Mouse (Mus musculus) cerebellum, adult 2 months (tissue): Measurements from ENCODE around the gene Fam57b. TPM values are rescaled to one million over a fixed set of nuclear protein-coding genes. Genes with fewer than 3 reads are reported as not detected.

Source experiments
- DNase-seq, 2 experiments: peaks; one replicate each; pipeline ENCODE4 v3.0.0; 2021
- H3K27ac ChIP-seq: fragments of 200-500 bp; 2 replicates; pipeline ENCODE4 v1.5.1; 2012; ENCODE audit warnings: low read length, control low read depth, inconsistent platforms; ENCODE audit not compliant: insufficient read depth
- H3K27me3 ChIP-seq: fragments of 200-500 bp; 2 replicates; pipeline ENCODE4 v1.6.1; 2012; ENCODE audit warnings: inconsistent platforms, mild to moderate bottlenecking, low read length, moderate library complexity; ENCODE audit not compliant: control insufficient read depth, insufficient read depth
- H3K4me1 ChIP-seq: fragments of 200-500 bp; 2 replicates; pipeline ENCODE4 v1.6.1; 2011; ENCODE audit warnings: low read length; ENCODE audit not compliant: control insufficient read depth, insufficient read depth
- H3K4me3 ChIP-seq: fragments of 200-500 bp; replicated peaks from 2 replicates; pipeline ENCODE3; 2011; ENCODE audit warnings: mild to moderate bottlenecking, low read depth, low read length, control low read depth; ENCODE audit not compliant: insufficient read depth
- CTCF ChIP-seq: fragments of 200-500 bp; IDR thresholded peaks from 2 replicates; pipeline ENCODE4 v1.5.1; 2011; ENCODE audit warnings: low read depth, mild to moderate bottlenecking, control low read depth, low read length, moderate library complexity, borderline replicate concordance; ENCODE audit not compliant: insufficient read depth
- POLR2A ChIP-seq: fragments of 200-500 bp; IDR thresholded peaks from 2 replicates; pipeline ENCODE4 v1.6.1; 2011; ENCODE audit warnings: low read length, control low read depth, borderline replicate concordance; ENCODE audit not compliant: insufficient read depth
- WGBS: fragments of 180-500 bp; shearing (Covaris S2); methylation state at CpG from one replicate; pipeline ENCODE4 v1.1.7; 2018; 5-methylcytosine and 5-hydroxymethylcytosine counted together
- polyA plus RNA-seq: library from polyadenylated mRNA; depleted of rRNA; stranded (reverse); fragments of >200 nt; gene quantifications from 2 replicates; pipeline ENCODE4 v1.2.3, GENCODE M21; 2012; rRNA removed

Fam57b gene
- polyA plus RNA-seq, 1 experiment, result 196 TPM

GRCm38 (mm10) chr7:126863791-126864190 lies 66.3 kb downstream of the Fam57b start:
- no peak overlapping the region for H3K4me3 ChIP-seq
- no peak for DNase-seq
- 46% methylated on average over 6 of the region's 6 CpGs for WGBS
- no peaks in the 10 kb centered on the region for H3K27me3 ChIP-seq
- H3K27ac ChIP-seq, result no peak overlapping the region
- no peak for TF ChIP-seq CTCF
- no peak for TF ChIP-seq POLR2A
- H3K4me1 ChIP-seq, result peaks cover 11% of the 10 kb centered on the region; the same call in 1 of the 2 replicates

GRCm38 (mm10) chr7:126867534-126867933 lies 70.1 kb downstream of the Fam57b start:
- H3K4me1 ChIP-seq, result peaks cover 11% of the 10 kb centered on the region; the same call in 1 of the 2 replicates
- DNase-seq, result no peak
- H3K4me3 ChIP-seq, result no peak overlapping the region
- H3K27ac ChIP-seq, result no peak overlapping the region
- TF ChIP-seq CTCF (no peak), POLR2A (no peak)
- WGBS, result 88% methylated on average over 2 of the region's 2 CpGs
- no peaks in the 10 kb centered on the region for H3K27me3 ChIP-seq

- H3K4me1 ChIP-seq, result peaks cover 9% of the 10 kb centered on the region; the same call in 1 of the 2 replicates
- H3K27ac ChIP-seq, result no peak overlapping the region
- no peak for DNase-seq
- TF ChIP-seq POLR2A (no peak), CTCF (no peak)
- H3K4me3 ChIP-seq, result no peak overlapping the region
- no peaks in the 10 kb centered on the region for H3K27me3 ChIP-seq
- WGBS, result 85% methylated on average over 12 of the region's 12 CpGs
These were observed 70.5 kb downstream of the Fam57b start for GRCm38 (mm10) chr7:126868003-126868402.

GRCm38 (mm10) chr7:126869780-126870519 lies 72.5 kb downstream of the Fam57b start:
- H3K27ac ChIP-seq, result no peak overlapping the region
- 81% methylated on average over 23 of the region's 23 CpGs for WGBS
- no peaks in the 10 kb centered on the region for H3K4me1 ChIP-seq
- TF ChIP-seq CTCF, result no peak
- no peak for TF ChIP-seq POLR2A
- no peak overlapping the region for H3K4me3 ChIP-seq
- no peak for DNase-seq
- H3K27me3 ChIP-seq, result no peaks in the 10 kb centered on the region

GRCm38 (mm10) chr7:126870520-126870891 lies 73.0 kb downstream of the Fam57b start:
- H3K4me3 ChIP-seq, result no peak overlapping the region
- H3K4me1 ChIP-seq, result no peaks in the 10 kb centered on the region
- WGBS, result 77% methylated on average over 2 of the region's 2 CpGs
- H3K27ac ChIP-seq, result no peak overlapping the region
- no peak for TF ChIP-seq POLR2A
- TF ChIP-seq CTCF, result no peak
- DNase-seq, result no peak
- no peaks in the 10 kb centered on the region for H3K27me3 ChIP-seq

GRCm38 (mm10) chr7:126877239-126877638 lies 79.8 kb downstream of the Fam57b start:
- no peak overlapping the region for H3K4me3 ChIP-seq
- H3K4me1 ChIP-seq, result peaks cover 7% of the 10 kb centered on the region
- no peak overlapping the region for H3K27ac ChIP-seq
- DNase-seq, result no peak
- 95% methylated on average over 1 of the region's 1 CpGs for WGBS
- TF ChIP-seq POLR2A (no peak), CTCF (no peak)
- no peaks in the 10 kb centered on the region for H3K27me3 ChIP-seq

Other genes with a start within 250 kb of the Fam57b start
- gene Eif3c, start 231.3 kb upstream of the Fam57b start, polyA plus RNA-seq, result 115 and 116 TPM in 2 replicates
- gene Apobr, start 212.7 kb upstream of the Fam57b start, polyA plus RNA-seq, result 0.87 and 0.98 TPM in 2 replicates
- 38.1 and 44.2 TPM in 2 replicates for gene Cln3, start 211.9 kb upstream of the Fam57b start, polyA plus RNA-seq
- not detected in 2 replicates for gene Il27, start 202.7 kb upstream of the Fam57b start, polyA plus RNA-seq
- 9.3 and 10.6 TPM in 2 replicates for gene Nupr1, start 166.8 kb upstream of the Fam57b start, polyA plus RNA-seq
- 45.4 and 45.5 TPM in 2 replicates for gene Sgf29, start 148.4 kb upstream of the Fam57b start, polyA plus RNA-seq
- gene Sult1a1, start 121.2 kb upstream of the Fam57b start, polyA plus RNA-seq, result 6.4 and 10.6 TPM in 2 replicates
- 51.0 and 61.6 TPM in 2 replicates for gene Bola2, start 102.3 kb upstream of the Fam57b start, polyA plus RNA-seq
- gene Slx1b, start 101.9 kb upstream of the Fam57b start, polyA plus RNA-seq, result 39.6 and 40.3 TPM in 2 replicates
- 110 and 126 TPM in 2 replicates for gene Coro1a, start 89.9 kb upstream of the Fam57b start, polyA plus RNA-seq
- gene Mapk3, start 38.1 kb upstream of the Fam57b start, polyA plus RNA-seq, result 212 and 229 TPM in 2 replicates
- gene Gdpd3, start 31.3 kb upstream of the Fam57b start, polyA plus RNA-seq, result 6.0 and 8.0 TPM in 2 replicates
- 628 and 636 TPM in 2 replicates for gene Ypel3, start 20.7 kb upstream of the Fam57b start, polyA plus RNA-seq
- 2.2 TPM in 2 replicates for gene Tbx6, start 16.2 kb upstream of the Fam57b start, polyA plus RNA-seq
- 110 and 119 TPM in 2 replicates for gene Ppp4c, start 5.2 kb upstream of the Fam57b start, polyA plus RNA-seq
- gene 4930451I11Rik, start 34.0 kb downstream of the Fam57b start, polyA plus RNA-seq, result not detected in 2 replicates
- 9.7 and 12.1 TPM in 2 replicates for gene Doc2a, start 49.7 kb downstream of the Fam57b start, polyA plus RNA-seq
- 60.9 and 63.1 TPM in 2 replicates for gene Hirip3, start 64.3 kb downstream of the Fam57b start, polyA plus RNA-seq
- 67.3 and 67.6 TPM in 2 replicates for gene Ino80e, start 64.7 kb downstream of the Fam57b start, polyA plus RNA-seq
- 107 and 108 TPM in 2 replicates for gene Taok2, start 87.0 kb downstream of the Fam57b start, polyA plus RNA-seq
- gene Tmem219, start 125.2 kb downstream of the Fam57b start, polyA plus RNA-seq, result 29.8 and 37.5 TPM in 2 replicates
- gene Kctd13, start 131.2 kb downstream of the Fam57b start, polyA plus RNA-seq, result 130 and 140 TPM in 2 replicates
- gene Asphd1, start 151.9 kb downstream of the Fam57b start, polyA plus RNA-seq, result 41.8 and 42.4 TPM in 2 replicates
- 359 and 364 TPM in 2 replicates for gene Sez6l2, start 152.9 kb downstream of the Fam57b start, polyA plus RNA-seq
- gene Cdipt, start 178.2 kb downstream of the Fam57b start, polyA plus RNA-seq, result 255 and 281 TPM in 2 replicates
- gene Cdiptos, start 178.4 kb downstream of the Fam57b start, polyA plus RNA-seq, result 0.92 and 1.1 TPM in 2 replicates
- gene Mvp, start 217.0 kb downstream of the Fam57b start, polyA plus RNA-seq, result 19.9 and 21.0 TPM in 2 replicates
- 2.8 and 5.2 TPM in 2 replicates for gene Pagr1b, start 218.8 kb downstream of the Fam57b start, polyA plus RNA-seq
- 91.6 and 105 TPM in 2 replicates for gene Pagr1a, start 219.7 kb downstream of the Fam57b start, polyA plus RNA-seq
- gene Gm42742, start 223.4 kb downstream of the Fam57b start, polyA plus RNA-seq, result 362 and 365 TPM in 2 replicates
- 600 and 672 TPM in 2 replicates for gene Prrt2, start 223.5 kb downstream of the Fam57b start, polyA plus RNA-seq
- gene Maz, start 229.4 kb downstream of the Fam57b start, polyA plus RNA-seq, result 198 and 213 TPM in 2 replicates
- gene Kif22, start 244.8 kb downstream of the Fam57b start, polyA plus RNA-seq, result 7.7 and 9.1 TPM in 2 replicates